Mouse (Mus musculus): ENCODE data around the gene Ccdc6. TPM values are rescaled to one million over a fixed set of nuclear protein-coding genes. Genes with fewer than 3 reads are reported as not detected.

Ccdc6 gene
- 14.6 and 16.0 TPM in 2 replicates for polyA plus RNA-seq (2016; fragmentation: Nextera tagmentation; extraction: Ambion mirVana)

- peak within 1 kb of the TSS; percentile 100 for H3K4me3 ChIP-seq
- H3K27ac ChIP-seq: peak within 1 kb of the TSS; percentile 97
- peaks cover 8% of the 10 kb centered on the region for H3K36me3 ChIP-seq
- peaks cover 45% of the 10 kb centered on the region for H3K4me1 ChIP-seq
- 1% methylated on average over 74 of the region's 77 CpGs for WGBS
- no peaks in the 10 kb centered on the region for H3K9me3 ChIP-seq
- no peaks in the 10 kb centered on the region for H3K27me3 ChIP-seq (ENCODE audit: insufficient read depth, poor library complexity, severe bottlenecking)
- DNase-seq (ENCODE audit: low spot score): peak; percentile 82
Measured at GRCm38 (mm10) chr10:70096366-70097188, at the start of gene Ccdc6. Gene Ccdc6, plus strand, starts transcription at chr10:70097121.

GRCm38 (mm10) chr10:70049771-70050170, 47.1 kb upstream of the Ccdc6 start:
- no peak for DNase-seq (ENCODE audit: low spot score)
- H3K27ac ChIP-seq: no peak overlapping the region
- no peaks in the 10 kb centered on the region for H3K27me3 ChIP-seq (ENCODE audit: insufficient read depth, poor library complexity, severe bottlenecking)
- no peaks in the 10 kb centered on the region for H3K36me3 ChIP-seq
- H3K4me3 ChIP-seq: no peak overlapping the region
- WGBS: 80% methylated on average over 7 of the region's 7 CpGs
- H3K9me3 ChIP-seq: no peaks in the 10 kb centered on the region
- no peaks in the 10 kb centered on the region for H3K4me1 ChIP-seq

- no peak for DNase-seq (ENCODE audit: low spot score)
- whole genome bisulfite sequencing: 84% methylated on average over 2 of the region's 2 CpGs
- Histone ChIP-seq H3K27ac (no peak overlapping the region), H3K27me3 (ENCODE audit: insufficient read depth, poor library complexity, severe bottlenecking) (no peaks in the 10 kb centered on the region), H3K36me3 (no peaks in the 10 kb centered on the region), H3K4me1 (peaks cover 6% of the 10 kb centered on the region; the same call in 1 of the 2 replicates), H3K4me3 (no peak overlapping the region), H3K9me3 (no peaks in the 10 kb centered on the region)
Measured at GRCm38 (mm10) chr10:70055291-70055690, 41.6 kb upstream of the Ccdc6 start.

GRCm38 (mm10) chr10:70057064-70057463, 39.9 kb upstream of the Ccdc6 start:
- no peaks in the 10 kb centered on the region for H3K9me3 ChIP-seq
- no peaks in the 10 kb centered on the region for H3K27me3 ChIP-seq (ENCODE audit: insufficient read depth, poor library complexity, severe bottlenecking)
- no peaks in the 10 kb centered on the region for H3K36me3 ChIP-seq
- H3K27ac ChIP-seq: no peak overlapping the region
- no peak overlapping the region for H3K4me3 ChIP-seq
- DNase-seq (ENCODE audit: low spot score): no peak
- H3K4me1 ChIP-seq: peaks cover 6% of the 10 kb centered on the region; the same call in 1 of the 2 replicates
- 52% methylated on average over 3 of the region's 3 CpGs for WGBS

- Histone ChIP-seq H3K27ac (no peak overlapping the region), H3K36me3 (no peaks in the 10 kb centered on the region), H3K4me3 (no peak overlapping the region), H3K9me3 (no peaks in the 10 kb centered on the region), H3K27me3 (ENCODE audit: insufficient read depth, poor library complexity, severe bottlenecking) (no peaks in the 10 kb centered on the region), H3K4me1 (peaks cover 6% of the 10 kb centered on the region; the same call in 1 of the 2 replicates)
- WGBS: 74% methylated on average over 19 of the region's 19 CpGs
- no peak for DNase-seq (ENCODE audit: low spot score)
Measured at GRCm38 (mm10) chr10:70060021-70060688, 36.8 kb upstream of the Ccdc6 start.

DNA sequence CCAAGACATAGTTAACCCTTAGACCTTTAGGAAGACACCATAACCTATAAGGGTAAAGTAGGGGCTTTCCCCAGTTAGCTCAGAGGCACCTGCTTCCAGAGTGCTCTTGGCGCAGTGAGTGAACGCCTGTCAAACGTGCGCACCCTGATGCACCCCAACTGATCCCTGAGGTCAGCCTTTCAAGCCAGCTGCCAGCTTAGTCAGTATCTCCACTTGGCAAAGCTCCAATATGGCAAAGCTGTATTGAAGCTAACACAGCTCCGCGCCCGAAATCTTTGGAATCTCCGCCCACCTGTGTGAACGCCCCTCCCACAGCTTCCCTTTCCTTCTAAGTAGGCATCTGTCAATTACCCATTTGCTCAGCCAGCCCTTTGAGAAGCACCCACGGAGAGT, 36.2 kb upstream of the Ccdc6 start:
- no peak for DNase-seq (ENCODE audit: low spot score)
- Histone ChIP-seq H3K27me3 (ENCODE audit: insufficient read depth, poor library complexity, severe bottlenecking) (no peaks in the 10 kb centered on the region), H3K36me3 (no peaks in the 10 kb centered on the region), H3K4me3 (no peak overlapping the region), H3K4me1 (peaks cover 6% of the 10 kb centered on the region; the same call in 1 of the 2 replicates), H3K9me3 (no peaks in the 10 kb centered on the region), H3K27ac (no peak overlapping the region)
- WGBS: 33% methylated on average over 10 of the region's 10 CpGs

- H3K27me3 ChIP-seq (ENCODE audit: insufficient read depth, poor library complexity, severe bottlenecking): no peaks in the 10 kb centered on the region
- no peak overlapping the region for H3K27ac ChIP-seq
- H3K4me3 ChIP-seq: no peak overlapping the region
- H3K4me1 ChIP-seq: no peaks in the 10 kb centered on the region
- H3K36me3 ChIP-seq: no peaks in the 10 kb centered on the region
- WGBS: 88% methylated on average over 6 of the region's 6 CpGs
- no peaks in the 10 kb centered on the region for H3K9me3 ChIP-seq
- no peak for DNase-seq (ENCODE audit: low spot score)
Measured at GRCm38 (mm10) chr10:70063881-70064555, 32.9 kb upstream of the Ccdc6 start.

DNA sequence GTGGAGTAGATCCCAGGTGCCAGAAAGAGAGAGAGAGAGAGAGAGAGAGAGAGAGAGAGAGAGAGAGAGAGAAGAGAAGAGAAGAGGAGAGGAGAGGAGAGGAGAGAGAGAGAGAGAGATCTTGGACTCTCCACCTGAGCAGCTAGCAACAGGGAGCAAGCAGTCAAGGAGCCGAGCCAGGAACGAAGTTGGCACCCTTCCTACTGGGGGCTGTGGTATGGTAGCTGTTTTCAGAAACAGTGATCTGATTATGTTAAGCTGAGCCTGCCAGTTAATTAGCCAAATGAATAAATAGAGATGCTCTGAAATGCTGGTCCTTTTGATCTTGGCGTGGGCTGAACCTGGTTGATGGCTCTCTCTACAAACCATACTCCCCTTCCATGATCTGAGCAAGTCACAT, 31.7 kb upstream of the Ccdc6 start:
- Histone ChIP-seq H3K9me3 (no peaks in the 10 kb centered on the region), H3K27me3 (ENCODE audit: insufficient read depth, poor library complexity, severe bottlenecking) (no peaks in the 10 kb centered on the region), H3K4me1 (no peaks in the 10 kb centered on the region), H3K4me3 (no peak overlapping the region), H3K27ac (no peak overlapping the region), H3K36me3 (no peaks in the 10 kb centered on the region)
- DNase-seq (ENCODE audit: low spot score): no peak
- 84% methylated on average over 3 of the region's 3 CpGs for WGBS

DNA sequence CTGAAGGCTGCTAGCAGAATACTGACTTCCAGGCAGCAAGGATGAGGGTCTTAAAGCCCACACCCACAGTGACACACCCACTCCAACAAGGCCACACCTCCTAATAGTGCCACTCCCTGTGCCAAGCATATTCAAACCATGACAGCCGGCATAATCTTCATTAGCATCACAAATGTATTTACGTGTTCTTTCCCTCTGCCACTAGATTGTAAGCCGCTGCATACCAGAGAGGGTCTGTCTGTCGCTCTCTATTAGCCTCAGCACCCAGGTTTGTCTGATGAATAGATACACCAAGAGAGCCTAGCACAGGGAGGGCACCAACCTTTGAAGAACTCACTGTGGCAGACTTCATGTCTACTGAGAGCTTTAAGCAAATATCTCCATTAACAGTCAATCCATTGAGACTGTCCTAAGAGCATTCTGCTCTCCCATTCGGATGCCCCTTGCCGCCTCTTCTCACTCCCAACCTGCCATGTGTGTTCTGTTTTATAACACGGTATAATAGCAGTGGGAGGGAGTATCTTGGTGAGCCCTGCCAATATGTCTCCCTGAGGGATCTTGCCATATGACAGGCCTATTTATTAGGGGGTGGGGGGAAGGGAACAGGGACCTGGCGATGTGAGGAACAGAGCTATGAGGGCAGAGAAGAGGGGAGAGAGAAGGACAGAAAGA, 30.3 kb upstream of the Ccdc6 start:
- H3K36me3 ChIP-seq: no peaks in the 10 kb centered on the region
- H3K4me3 ChIP-seq: no peak overlapping the region
- H3K4me1 ChIP-seq: no peaks in the 10 kb centered on the region
- no peak for DNase-seq (ENCODE audit: low spot score)
- no peaks in the 10 kb centered on the region for H3K9me3 ChIP-seq
- 68% methylated on average over 8 of the region's 8 CpGs for WGBS
- no peak overlapping the region for H3K27ac ChIP-seq
- H3K27me3 ChIP-seq (ENCODE audit: insufficient read depth, poor library complexity, severe bottlenecking): no peaks in the 10 kb centered on the region

- Histone ChIP-seq H3K27ac (no peak overlapping the region), H3K27me3 (ENCODE audit: insufficient read depth, poor library complexity, severe bottlenecking) (no peaks in the 10 kb centered on the region), H3K36me3 (no peaks in the 10 kb centered on the region), H3K4me3 (no peak overlapping the region), H3K9me3 (no peaks in the 10 kb centered on the region), H3K4me1 (no peaks in the 10 kb centered on the region)
- DNase-seq (ENCODE audit: low spot score): no peak
- 56% methylated on average over 6 of the region's 6 CpGs for WGBS
Measured at GRCm38 (mm10) chr10:70067169-70068115, 29.5 kb upstream of the Ccdc6 start.

- 49% methylated on average over 6 of the region's 6 CpGs for WGBS
- H3K27me3 ChIP-seq (ENCODE audit: insufficient read depth, poor library complexity, severe bottlenecking): no peaks in the 10 kb centered on the region
Measured at GRCm38 (mm10) chr10:70069321-70069720, 27.6 kb upstream of the Ccdc6 start.

GRCm38 (mm10) chr10:70071334-70071733, 25.6 kb upstream of the Ccdc6 start:
- Histone ChIP-seq H3K27ac (no peak overlapping the region), H3K4me3 (no peak overlapping the region), H3K4me1 (no peaks in the 10 kb centered on the region), H3K27me3 (ENCODE audit: insufficient read depth, poor library complexity, severe bottlenecking) (no peaks in the 10 kb centered on the region), H3K36me3 (no peaks in the 10 kb centered on the region), H3K9me3 (no peaks in the 10 kb centered on the region)
- DNase-seq (ENCODE audit: low spot score): no peak
- 85% methylated on average over 4 of the region's 4 CpGs for WGBS

More at GRCm38 (mm10) chr10:70069321-70069720, 27.6 kb upstream of the Ccdc6 start:
- H3K27ac ChIP-seq: no peak overlapping the region
- no peaks in the 10 kb centered on the region for H3K36me3 ChIP-seq
- no peak for DNase-seq (ENCODE audit: low spot score)
- no peaks in the 10 kb centered on the region for H3K4me1 ChIP-seq
- H3K4me3 ChIP-seq: no peak overlapping the region
- H3K9me3 ChIP-seq: no peaks in the 10 kb centered on the region

Measured in heart, embryonic 10.5 days (tissue).